Mouse (Mus musculus) lung, postnatal 0 days (tissue): Measurements from ENCODE around the gene Baz2b.

Experiments used
- CTCF ChIP-seq: IDR thresholded peaks from 2 replicates; pipeline ENCODE4 v1.5.1; 2016; ENCODE audit warnings: antibody characterized with exemption, mild to moderate bottlenecking
- EP300 ChIP-seq: IDR thresholded peaks from 2 replicates; pipeline ENCODE4 v1.6.1; 2016; ENCODE audit warnings: antibody characterized with exemption, mild to moderate bottlenecking, control low read depth

- TF ChIP-seq CTCF (no peak), EP300 (no peak)
Measured at GRCm38 (mm10) chr2:59870526-59870925, 339.1 kb downstream of the Baz2b start.
